Mouse (Mus musculus) embryonic stem cell, embryonic (primary cell): ENCODE measurements around the gene Gm12216.

Experiments used
- CTCF ChIA-PET, 4 experiments: fragments of 300-600 bp in 2 of 4; fragments of 350-600 bp in 2 of 4; sonication (Branson Sonifier 250); formaldehyde crosslinking; loops; one replicate each; lab custom pipeline; 2022; ENCODE audit warnings: inconsistent platforms in 2 of 4; lab: Charles Lee
- POLR2A ChIA-PET, 4 experiments: fragments of 300-600 bp in 2 of 4; fragments of 350-600 bp in 2 of 4; sonication (Branson Sonifier 250); formaldehyde crosslinking; loops; one replicate each; lab custom pipeline; 2022; ENCODE audit warnings: antibody characterized with exemption in 4 of 4, inconsistent platforms in 1 of 4; lab: Charles Lee

The Gm12216 gene

DNA sequence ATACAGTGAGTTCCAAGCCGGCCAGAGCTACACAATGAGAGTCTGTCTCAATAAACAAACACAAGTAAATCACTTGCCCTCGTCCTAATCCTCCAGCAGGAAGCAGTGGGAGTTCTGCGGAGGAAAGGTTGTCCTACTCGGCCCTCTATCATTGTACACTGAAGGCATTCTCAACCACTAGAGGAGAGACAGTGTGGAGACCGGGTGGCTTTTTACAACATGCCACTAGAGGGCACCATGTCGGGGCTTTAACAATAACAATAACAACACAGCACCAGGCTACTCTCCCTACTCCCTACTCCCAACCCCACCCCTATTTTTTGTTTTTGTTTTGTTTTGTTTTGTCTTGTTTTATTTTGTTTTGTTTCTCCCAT lies 121.5 kb downstream of the Gm12216 start:
- POLR2A ChIA-PET = interaction anchor here in 3 of 4 experiments (0.6 to 1.3 kb wide), 13 partner anchors 21 to 243 kb away, joined by 3 to 7 read pairs (median 3); partner anchors contain the start of genes Rad50 (in 2 of the 3), Irf1 (in 1 of the 3) and Slc22a21 (in 1 of the 3)
- CTCF ChIA-PET = interaction anchor here (0.6 to 4.5 kb wide), 115 partner anchors 9 to 557 kb away, joined by 3 to 50 read pairs (median 4); partner anchors contain the start of genes Gm9837 (in 4 of the 4), Gm12216 (in 3 of the 4), Irf1 (in 2 of the 4) and Rad50 (in 2 of the 4)

DNA sequence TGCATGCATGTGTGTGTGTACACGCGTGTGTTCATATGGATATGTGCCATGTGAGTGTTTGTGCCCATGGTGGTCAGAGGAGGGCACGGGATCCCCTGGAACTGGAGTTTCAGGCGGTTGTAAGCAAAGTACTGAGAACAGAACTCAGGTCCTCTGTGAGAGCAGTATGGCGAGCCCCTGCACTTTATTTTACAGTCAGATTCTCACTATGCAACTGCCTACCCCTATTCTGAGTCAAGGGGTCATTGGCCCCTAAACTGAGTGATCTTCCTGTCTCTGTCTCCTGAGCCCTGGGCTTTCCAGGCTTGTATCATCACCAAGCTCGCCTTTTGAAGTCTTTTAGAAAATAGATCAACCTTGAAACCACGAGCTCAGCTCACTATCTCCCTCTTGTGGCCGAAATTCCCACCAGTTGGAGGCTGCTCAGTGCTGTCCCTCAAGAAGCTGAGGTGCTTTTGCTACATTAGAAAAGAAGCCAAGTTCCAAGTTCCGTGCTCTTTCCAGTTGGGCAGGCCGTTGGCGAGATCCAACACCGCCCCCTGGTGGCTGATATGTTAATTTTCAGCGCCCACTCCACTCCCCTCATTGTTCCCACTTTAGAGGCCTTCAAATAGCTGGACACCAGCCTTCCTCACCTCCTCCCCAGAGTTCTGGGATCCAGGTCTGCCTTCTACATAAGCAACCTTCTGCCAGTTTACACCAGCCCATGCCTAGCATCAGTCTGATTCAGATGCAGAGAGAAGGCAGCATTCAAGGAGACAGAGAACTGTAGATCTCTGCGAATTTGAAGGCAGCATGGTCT lies 122.1 kb downstream of the Gm12216 start:
- CTCF ChIA-PET = interaction anchor here (0.5 to 4.5 kb wide), 123 partner anchors 9 to 907 kb away, joined by 3 to 50 read pairs (median 4); partner anchors contain the start of genes Gm9837 (in 4 of the 4), Gm12216 (in 3 of the 4), Irf1 (in 2 of the 4) and Rad50 (in 2 of the 4)
- POLR2A ChIA-PET = interaction anchor here in 3 of 4 experiments (0.6 to 1.3 kb wide), 14 partner anchors 22 to 317 kb away, joined by 3 to 7 read pairs (median 3); partner anchors contain the start of genes Rad50 (in 2 of the 3), Irf1 (in 1 of the 3) and Slc22a21 (in 1 of the 3)

DNA sequence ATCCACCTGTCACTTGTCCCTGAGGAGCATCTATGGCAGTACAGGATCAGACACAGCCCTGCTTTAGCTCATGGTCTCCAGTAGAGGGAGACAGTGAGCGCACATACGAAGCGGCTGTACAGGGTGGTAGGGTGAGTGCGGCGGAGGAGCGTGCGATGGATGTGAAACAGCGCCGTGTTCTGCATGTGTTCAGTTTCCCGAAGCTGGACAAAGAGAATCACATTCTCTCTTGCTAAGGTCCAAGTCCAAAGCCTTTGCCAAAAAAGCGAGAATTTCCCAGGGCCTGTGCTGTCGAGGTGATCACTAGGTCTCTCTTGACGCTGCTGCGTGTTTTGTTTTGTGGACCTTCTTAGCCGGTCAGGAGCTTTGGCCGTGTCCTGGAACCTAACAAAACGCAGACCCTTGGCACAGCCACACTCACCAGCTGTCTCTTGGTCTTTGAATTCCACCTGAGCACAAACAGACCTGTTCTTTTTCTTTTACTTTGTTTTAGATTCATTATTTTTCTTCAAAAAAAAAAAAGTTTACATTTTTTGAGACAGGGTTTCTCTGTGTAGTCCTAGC lies 123.3 kb downstream of the Gm12216 start:
- ChIA-PET POLR2A (interaction anchor here in 3 of 4 experiments (0.6 to 1.8 kb wide), 10 partner anchors 8 to 702 kb away, joined by 3 to 11 read pairs (median 4); partner anchors contain the start of genes Rad50 (in 2 of the 3), Gm9837 (in 1 of the 3), Irf1 (in 1 of the 3) and Kif3a (in 1 of the 3)), CTCF (interaction anchor here (0.5 to 4.5 kb wide), 91 partner anchors 8 to 1107 kb away, joined by 3 to 41 read pairs (median 4); partner anchors contain the start of genes Gdf9 (in 2 of the 4), Gm12216 (in 2 of the 4), Irf1 (in 2 of the 4) and Rad50 (in 2 of the 4))

DNA sequence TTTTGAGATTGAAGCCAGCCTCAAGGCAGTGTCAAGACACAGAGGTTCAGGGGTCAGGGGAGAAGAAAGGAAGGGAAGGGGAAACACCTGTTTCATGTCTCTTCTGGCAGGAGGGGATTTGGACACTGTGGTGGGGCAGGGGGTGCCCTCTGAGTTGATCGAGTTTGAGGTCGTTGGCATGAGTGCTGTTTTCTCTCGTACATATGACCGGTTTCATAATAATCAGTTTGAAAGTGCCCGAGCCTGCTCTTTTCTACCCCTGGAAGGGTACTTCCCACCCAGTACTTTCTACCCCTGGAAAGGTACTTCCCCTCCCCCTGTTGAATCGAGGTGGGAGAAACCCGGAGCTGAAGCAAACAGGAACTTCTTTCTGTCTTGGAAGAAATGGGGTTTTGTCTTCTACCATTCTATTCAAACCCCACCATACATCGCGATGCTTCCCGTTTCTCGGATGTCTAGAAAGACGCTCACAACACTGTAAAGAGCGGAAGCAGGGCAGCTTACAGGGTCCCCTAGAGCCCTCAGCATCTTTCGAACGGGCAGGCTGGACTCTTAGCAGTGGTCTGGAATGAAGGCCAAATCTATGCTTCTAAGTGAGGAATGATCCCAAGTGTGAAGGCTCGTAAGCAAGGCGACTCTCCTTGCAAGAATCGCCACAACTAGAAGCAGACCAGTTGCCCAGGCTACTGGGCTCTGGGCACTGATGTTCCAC lies 123.9 kb downstream of the Gm12216 start:
- ChIA-PET CTCF (interaction anchor here (0.6 to 4.5 kb wide), 86 partner anchors 9 to 1106 kb away, joined by 3 to 41 read pairs (median 4); partner anchors contain the start of genes Gdf9 (in 2 of the 4), Gm12216 (in 2 of the 4), Gm9837 (in 2 of the 4) and Rad50 (in 2 of the 4)), POLR2A (interaction anchor here in 3 of 4 experiments (0.5 to 1.8 kb wide), 12 partner anchors 9 to 702 kb away, joined by 3 to 11 read pairs (median 4); partner anchors contain the start of genes Rad50 (in 2 of the 3), Gm9837 (in 1 of the 3), Irf1 (in 1 of the 3) and Kif3a (in 1 of the 3))

DNA sequence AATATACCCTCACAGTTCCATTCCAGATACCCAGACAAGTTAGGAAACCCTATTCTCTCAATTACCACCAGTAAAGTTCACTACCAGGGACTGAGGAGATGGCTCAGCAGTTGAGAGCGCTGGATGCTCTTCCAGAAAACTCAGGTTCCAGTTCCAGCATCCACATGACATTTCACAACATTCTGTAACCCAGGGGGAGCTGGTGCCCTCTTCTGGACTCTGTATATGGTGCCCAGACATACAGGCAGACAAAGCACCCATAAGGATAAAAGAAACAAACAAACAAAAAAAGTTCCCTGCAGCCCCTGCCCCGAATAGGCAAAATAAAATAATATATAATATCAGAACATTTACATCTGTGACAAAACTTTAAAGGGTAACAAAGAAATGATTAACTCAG lies 124.6 kb downstream of the Gm12216 start:
- ChIA-PET POLR2A (interaction anchor here (0.5 to 1.8 kb wide), 7 partner anchors 10 to 358 kb away, joined by 3 to 7 read pairs (median 3); partner anchors contain the start of gene Rad50 (in 1 of the 4)), CTCF (interaction anchor here (0.6 to 4.5 kb wide), 19 partner anchors 9 to 267 kb away, joined by 3 to 41 read pairs (median 5); partner anchors contain the start of genes Gm9837 (in 3 of the 4) and Gm12216 (in 1 of the 4))

DNA sequence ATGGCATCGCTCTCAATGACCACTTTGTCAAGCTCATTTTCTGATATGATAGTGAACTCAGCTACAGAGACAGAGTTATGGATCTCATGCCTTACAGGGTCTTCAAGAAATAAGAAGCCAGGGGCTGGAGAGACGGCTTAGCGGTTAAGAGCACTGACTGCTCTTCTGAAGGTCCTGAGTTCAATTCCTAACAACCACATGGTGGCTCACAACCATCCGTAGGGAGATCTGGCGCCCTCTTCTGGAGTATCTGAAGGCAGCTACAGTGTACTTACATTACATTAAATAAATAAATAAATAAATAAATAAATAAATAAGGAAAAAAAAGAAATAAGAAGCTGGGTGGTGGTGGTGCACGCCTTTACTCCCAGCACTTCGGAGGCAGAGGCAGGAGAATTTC lies 125.2 kb downstream of the Gm12216 start:
- CTCF ChIA-PET = interaction anchor here (0.6 to 4.5 kb wide), 14 partner anchors 11 to 276 kb away, joined by 3 to 41 read pairs (median 4); partner anchors contain the start of genes Gm9837 (in 3 of the 4), Gm12216 (in 1 of the 4) and Shroom1 (in 1 of the 4)
- POLR2A ChIA-PET = interaction anchor here in 2 of 4 experiments (0.5 to 1.0 kb wide), 3 partner anchors 96 to 357 kb away, joined by 3 to 7 read pairs (median 3); no protein-coding TSS in a partner anchor
